Mouse (Mus musculus): ENCODE measurements around the gene Fsd1. TPM values are rescaled to one million over a fixed set of nuclear protein-coding genes. Genes with fewer than 3 reads are reported as not detected.

Gene Fsd1
- total RNA-seq, 1 experiment from 2014 or later: not detected

DNA sequence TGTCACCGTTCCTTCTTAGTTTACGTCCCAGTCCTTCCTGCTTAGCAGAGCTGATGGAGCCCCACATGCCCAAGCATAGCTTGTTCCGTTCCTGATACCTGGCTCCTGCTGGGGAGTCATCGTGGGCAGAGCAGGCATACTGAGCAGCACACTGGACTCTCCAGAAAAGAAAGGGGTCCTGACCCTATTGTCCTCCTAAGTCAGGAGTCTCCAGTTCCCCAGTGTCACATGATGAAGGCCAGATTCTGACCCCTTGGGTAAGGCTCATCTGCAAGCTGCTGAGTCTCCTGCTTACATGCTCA lies 36.6 kb downstream of the Fsd1 start:
- no peak for ATAC-seq (ENCODE audit: extremely low read depth, insufficient number of reproducible peaks, low FRiP score, poor library complexity, severe bottlenecking)

DNA sequence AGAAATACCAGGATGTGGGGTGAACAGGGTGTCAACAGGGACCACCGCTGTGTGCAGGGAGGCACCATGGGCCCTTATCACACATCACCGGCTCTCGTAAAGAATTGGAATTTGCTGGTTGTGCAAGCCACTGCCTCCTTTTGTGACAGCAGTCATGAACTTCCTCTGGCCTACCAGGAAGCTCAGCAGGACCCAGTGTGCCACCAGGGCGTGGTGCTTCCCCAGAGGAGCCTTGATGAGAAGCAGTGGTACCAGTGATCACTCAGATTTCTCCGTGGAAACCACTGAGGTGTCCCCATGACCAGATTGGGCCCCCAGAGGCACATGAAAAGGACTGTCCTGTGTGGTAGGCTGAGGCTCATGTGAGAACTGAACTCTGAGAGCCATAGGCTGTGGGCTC lies 37.1 kb downstream of the Fsd1 start:
- peak; percentile 44 for ATAC-seq (ENCODE audit: extremely low read depth, insufficient number of reproducible peaks, low FRiP score, poor library complexity, severe bottlenecking)

GRCm38 (mm10) chr17:56024476-56024875 lies 38.2 kb downstream of the Fsd1 start:
- ATAC-seq (ENCODE audit: extremely low read depth, insufficient number of reproducible peaks, low FRiP score, poor library complexity, severe bottlenecking): no peak

- no peak for ATAC-seq (ENCODE audit: extremely low read depth, insufficient number of reproducible peaks, low FRiP score, poor library complexity, severe bottlenecking)
Observed at GRCm38 (mm10) chr17:56024931-56025330, 38.6 kb downstream of the Fsd1 start.

GRCm38 (mm10) chr17:56026303-56026702 lies 40.0 kb downstream of the Fsd1 start:
- ATAC-seq (ENCODE audit: extremely low read depth, insufficient number of reproducible peaks, low FRiP score, poor library complexity, severe bottlenecking): no peak

DNA sequence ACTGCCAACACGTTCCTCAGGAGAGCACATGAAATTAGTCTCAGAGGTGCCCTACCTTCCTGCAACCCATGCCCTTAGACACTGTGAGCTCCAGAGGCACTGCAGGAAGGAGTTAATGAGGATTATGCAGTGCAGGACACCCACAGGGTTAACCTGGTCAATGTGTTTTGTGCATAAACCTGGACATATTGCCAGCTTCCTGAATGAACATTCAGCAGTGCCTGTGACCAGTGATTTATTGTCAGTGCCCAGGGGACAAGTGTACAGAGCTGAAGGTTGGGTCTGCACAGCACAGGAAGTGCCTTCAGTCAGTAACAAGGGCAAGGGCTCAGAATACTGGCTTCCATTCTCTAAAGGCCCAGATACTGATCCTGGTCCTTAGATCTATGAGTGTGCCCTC lies 40.6 kb downstream of the Fsd1 start:
- ATAC-seq (ENCODE audit: extremely low read depth, insufficient number of reproducible peaks, low FRiP score, poor library complexity, severe bottlenecking): no peak

GRCm38 (mm10) chr17:56027801-56028441 lies 41.6 kb downstream of the Fsd1 start:
- no peak for ATAC-seq (ENCODE audit: extremely low read depth, insufficient number of reproducible peaks, low FRiP score, poor library complexity, severe bottlenecking)

GRCm38 (mm10) chr17:56030238-56030870 lies 44.0 kb downstream of the Fsd1 start:
- no peak for ATAC-seq (ENCODE audit: extremely low read depth, insufficient number of reproducible peaks, low FRiP score, poor library complexity, severe bottlenecking)

- peak; percentile 28 for ATAC-seq (ENCODE audit: extremely low read depth, insufficient number of reproducible peaks, low FRiP score, poor library complexity, severe bottlenecking)
Observed at GRCm38 (mm10) chr17:56030919-56031318, 44.6 kb downstream of the Fsd1 start.

DNA sequence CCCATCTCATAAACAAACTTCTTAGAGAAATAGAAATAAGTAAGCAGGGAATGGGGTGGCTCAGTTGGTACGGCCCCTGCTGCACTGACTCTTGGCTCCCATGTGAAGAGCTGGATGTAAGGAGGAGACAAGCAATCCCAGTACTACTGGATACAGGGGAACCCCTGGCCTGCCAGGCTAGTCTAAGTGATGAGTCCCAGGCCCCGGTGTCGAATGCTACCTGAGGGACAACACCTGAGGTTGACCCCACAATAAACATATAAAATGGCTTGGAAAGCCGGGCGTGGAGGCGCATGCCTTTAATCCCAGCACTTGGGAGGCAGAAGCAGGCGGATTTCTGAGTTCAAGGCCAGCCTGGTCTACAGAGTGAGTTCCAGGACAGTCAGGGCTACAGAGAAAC lies 45.1 kb downstream of the Fsd1 start:
- ATAC-seq (ENCODE audit: extremely low read depth, insufficient number of reproducible peaks, low FRiP score, poor library complexity, severe bottlenecking): no peak

DNA sequence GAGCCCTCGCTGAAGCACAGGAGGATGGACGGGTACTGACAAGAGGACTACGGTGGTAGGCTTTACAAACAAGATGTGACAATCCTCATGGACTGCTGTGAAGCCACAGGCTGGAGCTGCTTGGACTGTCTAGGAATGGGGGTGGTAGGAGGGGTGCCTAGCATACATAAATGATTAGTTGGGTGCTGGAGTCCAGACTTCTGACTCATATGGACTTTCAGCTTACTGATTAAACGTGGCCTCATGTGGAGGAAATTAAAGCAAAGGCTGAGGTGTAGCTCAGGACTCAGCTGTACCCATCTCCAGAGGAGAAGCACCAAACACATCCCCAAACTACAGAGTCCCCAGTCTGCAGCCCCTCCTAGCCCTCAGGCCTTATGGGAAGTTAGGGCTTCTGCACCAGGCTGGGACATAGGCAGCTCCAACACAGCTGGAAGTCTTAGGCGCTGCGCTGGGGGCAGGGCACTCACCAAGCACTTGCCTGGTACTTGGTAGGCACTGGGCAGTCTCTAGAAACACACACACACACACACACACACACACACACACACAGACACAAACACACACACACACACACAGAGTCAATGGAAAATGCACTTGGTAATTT lies 45.9 kb downstream of the Fsd1 start:
- ATAC-seq (ENCODE audit: extremely low read depth, insufficient number of reproducible peaks, low FRiP score, poor library complexity, severe bottlenecking): no peak

DNA sequence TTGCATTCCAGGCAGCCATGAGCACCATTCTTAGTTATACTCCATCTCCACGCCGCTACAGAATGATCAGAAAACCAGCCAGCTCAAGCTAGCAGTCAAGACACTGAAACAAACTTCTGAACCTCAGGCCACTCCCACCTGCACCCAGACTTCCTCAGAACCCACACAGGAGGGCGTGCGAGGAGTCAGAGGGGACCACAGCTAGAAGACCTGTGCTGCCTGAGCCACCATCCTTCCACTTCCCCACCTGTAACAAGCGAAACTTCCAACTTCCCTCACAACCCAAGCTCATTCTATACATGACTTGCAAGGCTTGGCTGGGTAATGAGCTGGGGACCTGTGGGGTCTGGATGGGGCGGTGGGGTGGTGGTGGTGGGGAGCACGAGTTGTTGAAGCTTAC lies 46.5 kb downstream of the Fsd1 start:
- ATAC-seq (ENCODE audit: extremely low read depth, insufficient number of reproducible peaks, low FRiP score, poor library complexity, severe bottlenecking): peak; percentile 49

DNA sequence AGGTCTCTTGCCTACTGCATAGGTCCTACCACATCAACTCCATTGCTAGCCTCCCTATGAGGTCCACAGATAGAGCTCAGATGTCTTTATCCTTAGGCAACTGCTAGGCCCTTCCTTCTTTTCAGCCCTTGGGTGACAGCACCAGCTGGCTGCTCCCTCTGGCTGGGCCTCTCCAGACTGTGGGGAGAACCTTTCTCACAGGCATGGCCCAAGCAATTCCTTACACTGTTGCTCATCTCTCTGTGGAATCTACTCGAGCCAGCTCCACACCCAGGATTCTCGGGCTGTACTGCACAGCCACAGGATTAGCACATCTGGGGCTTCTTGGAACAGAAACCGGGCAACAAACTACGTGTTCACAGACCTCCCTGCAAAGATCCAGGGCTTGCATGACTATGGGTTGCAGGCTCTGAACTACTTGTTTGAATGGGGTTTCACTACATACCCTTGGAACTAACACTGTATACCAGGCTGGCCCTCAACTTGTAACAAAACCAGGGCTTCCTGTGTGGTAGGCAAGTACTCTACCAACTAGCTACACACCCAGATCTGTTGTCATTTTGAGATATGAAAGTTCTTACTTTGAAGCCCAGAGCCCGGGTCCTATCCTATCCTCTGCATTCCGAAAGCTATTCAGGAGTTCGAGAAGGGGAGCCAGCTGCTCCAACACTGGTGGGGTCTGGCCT lies 47.9 kb downstream of the Fsd1 start:
- ATAC-seq (ENCODE audit: extremely low read depth, insufficient number of reproducible peaks, low FRiP score, poor library complexity, severe bottlenecking): no peak

DNA sequence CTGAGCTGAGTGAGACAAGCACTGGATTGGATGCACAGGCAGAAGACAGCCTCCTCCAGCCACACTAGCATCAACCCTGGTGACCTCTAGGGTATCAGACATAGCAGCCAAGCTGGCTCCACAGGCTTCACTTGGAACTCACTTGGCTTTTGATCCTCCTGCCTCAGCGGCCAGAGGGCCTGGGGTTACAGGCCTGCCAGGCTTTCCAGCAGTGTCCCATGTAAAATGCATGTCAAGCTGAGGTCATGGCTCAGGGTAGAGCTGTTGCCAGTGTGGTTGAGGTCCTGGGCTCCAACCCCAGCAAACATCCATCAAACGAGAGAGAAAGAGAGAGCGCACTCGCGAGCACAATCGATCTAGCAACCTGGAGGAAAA lies 48.4 kb downstream of the Fsd1 start:
- ATAC-seq (ENCODE audit: extremely low read depth, insufficient number of reproducible peaks, low FRiP score, poor library complexity, severe bottlenecking): no peak

DNA sequence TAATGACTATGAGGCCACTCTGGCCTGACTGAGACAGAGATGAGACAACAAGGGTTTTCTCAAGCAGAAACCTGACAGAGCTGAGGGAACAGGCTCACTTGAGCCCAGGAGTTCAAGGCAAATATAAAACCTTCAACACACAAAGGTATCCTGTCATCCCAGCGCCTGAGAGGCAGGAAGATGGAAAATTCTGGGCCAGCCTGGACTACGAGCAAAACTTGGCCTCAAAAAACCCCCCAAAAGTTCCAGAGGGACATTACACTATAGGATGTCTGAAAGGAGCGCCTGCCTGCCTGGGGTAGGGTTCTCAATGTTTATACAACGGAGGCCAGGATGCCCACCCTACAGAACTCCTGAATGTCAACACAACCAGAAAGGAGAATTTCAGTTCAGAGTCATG lies 48.9 kb downstream of the Fsd1 start:
- no peak for ATAC-seq (ENCODE audit: extremely low read depth, insufficient number of reproducible peaks, low FRiP score, poor library complexity, severe bottlenecking)

GRCm38 (mm10) chr17:56036176-56036900 lies 50.0 kb downstream of the Fsd1 start, which contains the start of gene Sh3gl1:
Gene Sh3gl1, minus strand, starts transcription at chr17:56036635.
- ATAC-seq (ENCODE audit: extremely low read depth, insufficient number of reproducible peaks, low FRiP score, poor library complexity, severe bottlenecking): peak; percentile 91

GRCm38 (mm10) chr17:56036901-56037287 lies 50.6 kb downstream of the Fsd1 start:
- ATAC-seq (ENCODE audit: extremely low read depth, insufficient number of reproducible peaks, low FRiP score, poor library complexity, severe bottlenecking): no peak

DNA sequence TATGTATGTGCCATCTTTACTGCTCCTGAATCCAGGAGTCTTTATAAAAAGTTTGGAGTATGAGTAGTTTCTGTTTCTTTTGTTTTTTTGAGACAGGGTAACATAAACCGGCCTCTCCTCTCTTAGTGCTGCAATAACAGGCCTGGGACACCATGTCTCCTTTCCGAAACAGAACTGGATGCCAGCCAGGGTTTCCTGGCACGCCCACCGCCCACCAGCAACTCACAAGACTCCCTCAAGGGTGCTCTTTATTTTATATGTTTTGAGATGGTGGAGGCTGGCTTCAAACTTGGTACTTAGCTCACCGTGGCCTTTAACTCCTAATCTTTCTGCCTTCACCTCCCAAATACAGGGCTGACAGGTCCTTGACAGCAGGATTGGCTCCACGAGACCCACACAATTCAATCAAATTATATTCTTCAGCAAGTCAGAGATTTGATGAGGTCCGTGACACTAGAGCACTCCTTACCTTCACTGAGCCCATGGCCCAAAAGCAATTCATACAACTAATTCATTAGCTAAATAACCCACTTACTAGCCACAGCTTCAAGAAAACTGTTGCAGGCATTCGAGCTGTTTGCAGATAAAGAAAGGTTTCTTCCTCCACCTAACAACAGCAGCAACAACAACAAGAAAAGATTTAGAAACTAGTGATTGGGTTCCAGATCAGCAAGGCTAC lies 52.4 kb downstream of the Fsd1 start:
- no peak for ATAC-seq (ENCODE audit: extremely low read depth, insufficient number of reproducible peaks, low FRiP score, poor library complexity, severe bottlenecking)

- ATAC-seq (ENCODE audit: extremely low read depth, insufficient number of reproducible peaks, low FRiP score, poor library complexity, severe bottlenecking): no peak
Observed at GRCm38 (mm10) chr17:56039345-56039744, 53.0 kb downstream of the Fsd1 start.

Data from neutrophil, adult 5-6 weeks (primary cell).